Mouse (Mus musculus) thymus, adult 2 months (tissue): Measurements from ENCODE around the gene Map1b.

Experiments used
- CTCF ChIP-seq: fragments of 200-500 bp; IDR thresholded peaks from 2 replicates; pipeline ENCODE4 v1.5.1; 2012; ENCODE audit warnings: mild to moderate bottlenecking, control low read depth, low read length, moderate library complexity, borderline replicate concordance; ENCODE audit not compliant: control insufficient read depth, poor library complexity, insufficient read depth; ENCODE audit errors: extremely low read depth
- POLR2A ChIP-seq: fragments of 200-500 bp; IDR thresholded peaks from 2 replicates; pipeline ENCODE4 v1.6.1; 2012; ENCODE audit warnings: mild to moderate bottlenecking, low read length, control low read depth, moderate library complexity; ENCODE audit not compliant: control insufficient read depth, poor library complexity, insufficient read depth; ENCODE audit errors: extremely low read depth

DNA sequence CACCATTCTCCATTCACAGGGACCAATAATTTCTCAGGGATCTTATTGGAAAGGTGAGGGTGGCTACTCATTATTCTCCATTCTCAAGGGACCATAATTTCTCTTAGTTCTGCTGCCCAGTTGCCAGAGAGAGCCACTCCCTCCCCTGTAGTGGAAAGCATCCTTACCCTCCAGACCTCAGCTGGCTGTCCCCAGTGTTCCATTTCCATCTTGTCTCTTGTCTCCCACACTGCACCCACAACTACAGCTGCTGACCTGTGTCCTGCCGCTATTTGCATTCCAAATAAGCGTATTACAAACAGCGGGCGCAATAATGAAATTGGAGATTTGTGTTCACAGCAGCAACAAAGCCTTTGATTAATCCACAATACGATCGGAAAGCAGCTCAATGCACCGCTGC is 46.3 kb downstream of the Map1b start:
- TF ChIP-seq CTCF (no peak), POLR2A (no peak)
